Mouse (Mus musculus) splenic B cell, adult 2 months (primary cell): ENCODE results near the gene Prdm4.

Experiments used
- DNase-seq: peaks from one replicate; pipeline ENCODE4 v3.0.0-alpha.2; 2011; ENCODE audit warnings: low read depth, low spot score
- H3K27me3 ChIP-seq: 2 replicates; pipeline ENCODE4 v1.6.1; 2012; ENCODE audit warnings: mild to moderate bottlenecking, low read length, moderate library complexity, mixed read lengths; ENCODE audit not compliant: control insufficient read depth, poor library complexity, insufficient read depth, severe bottlenecking
- H3K36me3 ChIP-seq: 2 replicates; pipeline ENCODE4 v1.6.1; 2012; ENCODE audit warnings: mild to moderate bottlenecking, low read length, moderate library complexity, mixed read lengths; ENCODE audit not compliant: control insufficient read depth, poor library complexity, insufficient read depth, severe bottlenecking

The Prdm4 gene

GRCm38 (mm10) chr10:85928499-85929207, 11.7 kb upstream of the Prdm4 start:
- Histone ChIP-seq H3K36me3 (no peaks in the 10 kb centered on the region), H3K27me3 (no peaks in the 10 kb centered on the region)
- peak; percentile 86 for DNase-seq

GRCm38 (mm10) chr10:85927676-85928445, 10.9 kb upstream of the Prdm4 start, which contains the start of gene Ascl4:
TSS of gene Ascl4 (plus strand) at chr10:85927681.
- Histone ChIP-seq H3K27me3 (no peaks in the 10 kb centered on the region), H3K36me3 (no peaks in the 10 kb centered on the region)
- peak; percentile 48 for DNase-seq

GRCm38 (mm10) chr10:85879886-85880486, 37.0 kb downstream of the Prdm4 start:
- Histone ChIP-seq H3K27me3 (no peaks in the 10 kb centered on the region), H3K36me3 (peaks cover 16% of the 10 kb centered on the region)
- no peak for DNase-seq

- no peaks in the 10 kb centered on the region for H3K27me3 ChIP-seq
- H3K36me3 ChIP-seq = peaks cover 11% of the 10 kb centered on the region
- DNase-seq = no peak
Measured at GRCm38 (mm10) chr10:85875812-85876211, 41.1 kb downstream of the Prdm4 start.

GRCm38 (mm10) chr10:85873861-85874544, 42.9 kb downstream of the Prdm4 start:
- Histone ChIP-seq H3K36me3 (peaks cover 8% of the 10 kb centered on the region), H3K27me3 (no peaks in the 10 kb centered on the region)
- peak; percentile 21 for DNase-seq

GRCm38 (mm10) chr10:85872479-85872773, 44.5 kb downstream of the Prdm4 start:
- Histone ChIP-seq H3K36me3 (peaks cover 3% of the 10 kb centered on the region; the same call in 1 of the 2 replicates), H3K27me3 (no peaks in the 10 kb centered on the region)
- DNase-seq = peak; percentile 46

- H3K36me3 ChIP-seq = peaks cover 3% of the 10 kb centered on the region; the same call in 1 of the 2 replicates
- no peaks in the 10 kb centered on the region for H3K27me3 ChIP-seq
- peak; percentile 88 for DNase-seq
Measured at GRCm38 (mm10) chr10:85871698-85872478, 45.1 kb downstream of the Prdm4 start.

GRCm38 (mm10) chr10:85846105-85846862, 70.7 kb downstream of the Prdm4 start:
- DNase-seq = no peak
- Histone ChIP-seq H3K36me3 (no peaks in the 10 kb centered on the region), H3K27me3 (no peaks in the 10 kb centered on the region)
